Mouse (Mus musculus): ENCODE measurements around the gene Thsd4.

Thsd4 gene

GRCm38 (mm10) chr9:60516379-60516778 is 5.5 kb downstream of the Thsd4 start:
- DNase-seq: no peak

- DNase-seq: no peak
Observed at GRCm38 (mm10) chr9:60513329-60513788, 8.5 kb downstream of the Thsd4 start.

GRCm38 (mm10) chr9:60510876-60511275 is 11.0 kb downstream of the Thsd4 start:
- DNase-seq: no peak

GRCm38 (mm10) chr9:60506136-60506535 is 15.7 kb downstream of the Thsd4 start:
- no peak for DNase-seq

GRCm38 (mm10) chr9:60504378-60505285 is 17.2 kb downstream of the Thsd4 start:
- no peak for DNase-seq

GRCm38 (mm10) chr9:60502220-60502619 is 19.6 kb downstream of the Thsd4 start:
- no peak for DNase-seq

- DNase-seq: no peak
Observed at GRCm38 (mm10) chr9:60501504-60502179, 20.2 kb downstream of the Thsd4 start.

- DNase-seq: no peak
Observed at GRCm38 (mm10) chr9:60492275-60492974, 29.4 kb downstream of the Thsd4 start.

- DNase-seq: no peak
Observed at GRCm38 (mm10) chr9:60491489-60492100, 30.3 kb downstream of the Thsd4 start.

GRCm38 (mm10) chr9:60491079-60491478 is 30.8 kb downstream of the Thsd4 start:
- no peak for DNase-seq

- no peak for DNase-seq
Observed at GRCm38 (mm10) chr9:60488816-60489215, 33.0 kb downstream of the Thsd4 start.

GRCm38 (mm10) chr9:60482165-60482564 is 39.7 kb downstream of the Thsd4 start:
- no peak for DNase-seq

- DNase-seq: peak; percentile 38
Observed at GRCm38 (mm10) chr9:60480052-60480451, 41.8 kb downstream of the Thsd4 start.

- no peak for DNase-seq
Observed at GRCm38 (mm10) chr9:60478806-60479205, 43.0 kb downstream of the Thsd4 start.

GRCm38 (mm10) chr9:60477991-60478750 is 43.7 kb downstream of the Thsd4 start:
- DNase-seq: no peak

GRCm38 (mm10) chr9:60460010-60460982 is 61.5 kb downstream of the Thsd4 start:
- DNase-seq: no peak

- no peak for DNase-seq
Observed at GRCm38 (mm10) chr9:60458468-60458962, 63.3 kb downstream of the Thsd4 start.

GRCm38 (mm10) chr9:60457359-60458210 is 64.3 kb downstream of the Thsd4 start:
- DNase-seq: peak; percentile 42

GRCm38 (mm10) chr9:60456651-60457050 is 65.2 kb downstream of the Thsd4 start:
- peak; percentile 28 for DNase-seq
